Mouse (Mus musculus) olfactory bulb, adult 2 months (tissue): ENCODE data around the gene Meiob.

Experiments used
- CTCF ChIP-seq: fragments of 200-500 bp; IDR thresholded peaks from 2 replicates; pipeline ENCODE4 v1.5.1; 2012; ENCODE audit warnings: low read depth, mild to moderate bottlenecking, low read length, moderate library complexity; ENCODE audit not compliant: insufficient read depth
- POLR2A ChIP-seq: fragments of 200-500 bp; IDR thresholded peaks from 2 replicates; pipeline ENCODE4 v1.6.1; 2012; ENCODE audit warnings: mild to moderate bottlenecking, low read depth, low read length, moderate library complexity; ENCODE audit not compliant: insufficient read depth

DNA sequence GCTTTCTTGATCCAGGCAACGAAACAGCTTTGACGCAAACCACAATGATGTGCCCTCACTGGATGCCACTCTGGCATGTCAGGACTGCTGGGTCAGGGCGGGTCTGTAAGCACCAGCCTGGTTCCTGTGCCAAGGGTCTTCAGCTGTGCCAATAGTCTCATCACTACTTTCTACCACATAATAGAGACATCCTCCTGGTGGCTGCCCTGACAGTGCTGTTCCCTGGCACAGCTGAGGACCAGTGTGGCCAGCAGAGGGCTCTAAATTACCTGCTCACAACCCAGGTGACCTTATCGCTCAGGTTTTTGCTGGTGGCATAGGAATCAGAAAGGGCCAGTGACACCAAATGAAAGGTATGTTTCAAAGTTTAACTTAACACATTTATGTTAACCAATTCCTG lies 37.0 kb downstream of the Meiob start:
- TF ChIP-seq POLR2A, result no peak
- no peak for TF ChIP-seq CTCF
